Mouse (Mus musculus): ENCODE measurements around the gene Vmn2r91.
"Not testable (repeated sequence)": the region's sequence is repeated elsewhere in the genome, so short reads cannot be mapped to it uniquely, and the experiment has no call there.

Vmn2r91 gene

DNA sequence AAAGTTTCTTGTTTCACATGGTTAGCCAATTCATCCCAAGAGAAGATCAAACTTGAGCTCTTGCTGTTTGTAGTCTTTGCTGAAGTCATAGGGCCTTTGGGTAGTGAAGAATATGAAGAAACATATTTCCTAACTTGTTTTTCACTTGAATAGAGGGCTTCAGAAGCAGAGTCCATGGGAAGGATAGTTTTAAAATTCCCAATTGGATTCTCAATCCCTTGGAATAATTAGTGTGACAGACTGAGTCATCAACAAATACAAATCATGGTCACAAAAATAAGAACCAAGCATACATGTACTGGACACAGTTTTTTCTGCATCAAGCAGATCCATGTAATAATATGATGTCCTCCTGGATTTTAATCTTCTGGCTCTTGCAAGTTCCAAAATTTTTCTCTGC lies at the start of gene Vmn2r91:
Vmn2r91 (plus strand) TSS at position 301 of the 400 bp plus-strand sequence.
- not testable (repeated sequence) for DNase-seq (ENCODE audit: low spot score)

DNA sequence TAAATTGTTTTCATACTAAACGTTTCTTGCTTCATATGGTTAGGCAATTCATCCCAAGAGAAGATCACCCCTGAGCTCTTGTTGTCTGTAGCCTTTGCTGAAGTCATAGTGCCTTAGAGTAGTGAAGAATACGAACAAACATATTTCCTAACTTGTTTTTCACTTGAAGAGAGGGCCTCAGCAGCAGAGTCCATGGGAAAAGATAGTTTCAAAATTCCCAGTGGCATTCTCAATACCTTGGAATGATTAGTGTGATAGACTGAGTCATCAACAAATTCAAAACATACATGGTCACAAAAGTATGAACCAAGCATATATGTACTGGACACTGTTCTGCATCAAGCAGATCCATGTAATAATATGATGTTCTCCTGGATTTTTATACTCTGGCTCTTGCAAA lies 35.7 kb upstream of the Vmn2r91 start, which contains the start of gene Vmn2r124:
Vmn2r124 (plus strand) TSS at position 301 of the 400 bp plus-strand sequence.
- no peak for DNase-seq (ENCODE audit: low spot score)

DNA sequence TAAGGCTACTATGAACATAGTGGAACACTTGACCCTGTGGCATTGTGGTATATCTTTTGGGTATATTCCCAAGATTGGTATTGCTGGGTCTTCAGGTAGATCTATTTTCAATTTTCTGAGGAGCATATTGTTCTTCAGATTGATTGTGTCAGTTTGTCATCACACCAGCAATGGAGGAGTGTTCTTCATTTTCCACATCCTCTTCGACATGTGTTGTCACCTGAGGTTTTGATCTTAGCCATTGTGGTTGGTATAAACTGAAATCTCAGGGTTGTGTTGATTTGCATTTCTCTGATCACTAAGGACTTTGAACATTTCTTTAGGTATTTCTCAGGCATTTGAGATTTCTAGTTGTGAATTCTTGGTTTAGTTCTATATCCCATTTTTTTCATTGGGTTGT lies 10.8 kb downstream of the Vmn2r91 start:
- not testable (repeated sequence) for DNase-seq (ENCODE audit: low spot score)

DNA sequence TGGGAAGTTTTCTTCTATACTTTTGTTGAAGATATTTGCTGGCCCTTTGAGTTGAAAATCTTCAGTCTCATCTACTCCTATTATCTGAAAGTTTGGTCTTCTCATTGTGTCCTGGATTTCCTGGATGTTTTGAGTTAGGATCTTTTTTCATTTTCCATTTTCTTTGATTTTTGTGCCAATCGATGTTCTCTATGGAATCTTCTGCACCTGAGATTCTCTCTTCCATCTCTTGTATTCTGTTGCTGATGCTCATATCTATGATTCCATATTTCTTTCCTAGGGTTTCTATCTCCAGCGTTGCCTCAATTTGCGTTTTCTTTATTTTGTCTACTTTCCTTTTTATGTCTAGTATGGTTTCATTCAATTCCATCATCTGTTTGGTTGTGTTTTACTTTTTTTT lies 17.4 kb downstream of the Vmn2r91 start:
- not testable (repeated sequence) for DNase-seq (ENCODE audit: low spot score)

DNA sequence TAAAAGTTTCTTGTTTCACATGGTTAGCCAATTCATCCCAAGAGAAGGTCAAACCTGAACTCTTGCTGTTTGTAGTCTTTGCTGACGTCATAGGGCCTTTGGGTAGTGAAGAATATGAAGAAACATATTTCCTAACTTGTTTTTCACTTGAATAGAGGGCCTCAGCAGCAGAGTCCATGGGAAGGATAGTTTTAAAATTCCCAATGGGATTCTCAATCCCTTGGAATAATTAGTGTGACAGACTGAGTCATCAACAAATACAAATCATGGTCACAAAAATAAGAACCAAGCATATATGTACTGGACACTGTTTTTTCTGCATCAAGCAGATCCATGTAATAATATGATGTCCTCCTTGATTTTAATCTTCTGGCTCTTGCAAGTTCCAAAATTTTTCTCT lies 66.8 kb downstream of the Vmn2r91 start, which contains the start of gene Vmn2r92:
Vmn2r92 (plus strand) TSS at position 301 of the 400 bp plus-strand sequence.
- not testable (repeated sequence) for DNase-seq (ENCODE audit: low spot score)

GRCm38 (mm10) chr17:18161194-18161593 lies 76.4 kb downstream of the Vmn2r91 start:
- not testable (repeated sequence) for DNase-seq (ENCODE audit: low spot score)
